Mouse (Mus musculus): ENCODE data around the gene Xrcc5. TPM values are rescaled to one million over a fixed set of nuclear protein-coding genes. Genes with fewer than 3 reads are reported as not detected.

Xrcc5 gene
- total and polyA plus RNA-seq, 3 experiments, result 32.7 to 47.2 TPM; not detected in 1

DNA sequence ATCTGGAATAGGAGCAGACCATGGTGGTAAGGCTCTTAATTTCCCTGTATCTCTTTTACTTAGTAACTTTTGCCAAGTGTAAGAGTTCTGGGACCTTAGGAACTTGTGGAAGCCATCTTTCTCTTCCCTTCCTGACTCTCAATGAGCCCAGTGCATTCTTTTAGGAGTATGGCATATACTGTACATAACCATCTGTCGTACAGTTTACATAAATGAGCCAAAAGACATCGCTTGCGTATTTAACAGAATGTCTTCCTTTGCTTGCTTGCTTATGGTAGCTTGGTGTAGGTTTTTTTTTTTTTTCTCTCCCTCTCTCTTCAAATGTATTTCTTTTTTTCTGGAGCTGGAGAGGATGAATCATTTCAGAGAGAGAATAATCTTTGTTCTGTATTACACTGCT lies 65.7 kb downstream of the Xrcc5 start:
- H3K27me3 ChIP-seq (ENCODE audit: control insufficient read depth in 1 of 2, insufficient read depth in 2 of 2, low read length in 2 of 2), result no peaks in the 10 kb centered on the region
- DNase-seq (ENCODE audit: low read depth, low spot score), result no peak
- H3K79me2 ChIP-seq (ENCODE audit: control insufficient read depth, insufficient read depth, low read length, poor library complexity), result no peaks in the 10 kb centered on the region
- H3K36me3 ChIP-seq (ENCODE audit: control insufficient read depth in 1 of 2, insufficient read depth in 2 of 2, low read length in 2 of 2), result peaks cover 0 to 5% of the 10 kb centered on the region in 2 experiments; a peak in 2 of 4 replicates
- H3K9ac ChIP-seq (ENCODE audit: control insufficient read depth, low read depth, low read length, poor library complexity, severe bottlenecking), result no peak overlapping the region
- no peaks in the 10 kb centered on the region for H3K4me1 ChIP-seq (ENCODE audit: control insufficient read depth in 1 of 2, insufficient read depth in 2 of 2, low read length in 2 of 2)
- H3K4me3 ChIP-seq (ENCODE audit: control insufficient read depth in 1 of 2, insufficient read depth in 1 of 2, low read depth in 2 of 2, low read length in 2 of 2), result no peak overlapping the region
- TF ChIP-seq ZNF384 (IDR thresholded peaks at IDR 0.05; ENCODE audit: low read depth, low read length) (no peak), RAD21 (IDR thresholded peaks at IDR 0.05; ENCODE audit: low read depth, low read length) (no peak), ETS1 (IDR thresholded peaks at IDR 0.05; ENCODE audit: low read depth, low read length) (no peak)
- H3K27ac ChIP-seq (ENCODE audit: control insufficient read depth, low read depth, low read length), result no peak overlapping the region
- H3K9me3 ChIP-seq (replicated peaks; ENCODE audit: insufficient read depth, low read length), result no peaks in the 10 kb centered on the region

DNA sequence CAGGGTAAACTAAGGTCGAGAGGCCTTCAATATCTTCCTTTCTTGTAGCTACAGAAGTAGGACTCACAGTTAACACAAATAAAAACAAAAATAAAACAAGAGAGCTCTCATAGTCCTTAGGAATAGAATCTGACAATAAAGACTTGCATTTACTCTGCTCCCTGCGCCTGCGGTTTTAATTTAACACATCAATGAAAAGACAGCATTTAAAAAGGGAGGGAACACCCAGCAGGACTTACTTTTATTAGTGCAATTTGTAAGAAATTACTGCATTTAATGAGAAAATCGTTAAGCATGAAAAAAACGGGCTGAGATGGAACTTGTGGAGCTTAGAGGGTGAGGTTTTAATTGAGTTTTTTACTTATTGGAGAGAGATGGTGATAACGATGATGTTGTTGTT lies 66.4 kb downstream of the Xrcc5 start:
- H3K36me3 ChIP-seq (ENCODE audit: control insufficient read depth in 1 of 2, insufficient read depth in 2 of 2, low read length in 2 of 2), result peaks cover 0 to 5% of the 10 kb centered on the region in 2 experiments; a peak in 2 of 4 replicates
- no peaks in the 10 kb centered on the region for H3K79me2 ChIP-seq (ENCODE audit: control insufficient read depth, insufficient read depth, low read length, poor library complexity)
- no peaks in the 10 kb centered on the region for H3K27me3 ChIP-seq (ENCODE audit: control insufficient read depth in 1 of 2, insufficient read depth in 2 of 2, low read length in 2 of 2)

DNA sequence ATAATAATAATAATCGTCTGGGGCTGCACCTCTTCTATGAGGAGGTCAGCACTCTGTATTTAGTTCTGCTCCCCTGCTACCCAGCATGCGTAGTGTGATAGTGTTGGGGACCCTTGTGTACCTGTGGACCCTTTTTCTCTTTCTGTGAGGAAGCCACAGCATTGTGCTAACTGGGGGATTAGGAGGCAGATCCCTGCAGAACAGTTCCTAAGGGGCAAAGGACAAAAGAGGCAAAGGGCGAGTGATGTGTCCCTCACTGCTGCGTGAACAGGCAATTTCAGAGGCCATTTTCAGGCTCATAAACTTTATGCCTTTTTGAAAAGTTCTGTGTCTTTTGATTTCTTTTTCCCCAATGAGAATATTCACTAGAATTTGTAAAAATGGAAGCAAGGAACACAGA lies 66.8 kb downstream of the Xrcc5 start:
- TF ChIP-seq BHLHE40 (IDR thresholded peaks at IDR 0.05; ENCODE audit: borderline replicate concordance, low read depth, low read length), result no peak
- TF ChIP-seq RAD21 (IDR thresholded peaks at IDR 0.05; ENCODE audit: low read depth, low read length), result no peak
- no peak for TF ChIP-seq ZMIZ1 (IDR thresholded peaks at IDR 0.05; ENCODE audit: low read depth, low read length)
- TF ChIP-seq MAFK (IDR thresholded peaks at IDR 0.05; ENCODE audit: borderline replicate concordance, low read depth, low read length), result no peak
- TF ChIP-seq TCF12 (IDR thresholded peaks at IDR 0.05; ENCODE audit: low read depth, low read length), result no peak
- TF ChIP-seq TBP (IDR thresholded peaks at IDR 0.05; ENCODE audit: low read depth, low read length), result no peak
- TF ChIP-seq SMC3 (IDR thresholded peaks at IDR 0.05; ENCODE audit: low read depth, low read length), result no peak
- TF ChIP-seq JUND (IDR thresholded peaks at IDR 0.05; ENCODE audit: low read depth, low read length), result no peak
- TF ChIP-seq RCOR1 (IDR thresholded peaks at IDR 0.05; ENCODE audit: low read depth, low read length), result no peak
- TF ChIP-seq UBTF (IDR thresholded peaks at IDR 0.05; ENCODE audit: borderline replicate concordance, insufficient read depth, low read depth, low read length), result no peak
- H3K4me1 ChIP-seq (ENCODE audit: control insufficient read depth in 1 of 2, insufficient read depth in 2 of 2, low read length in 2 of 2), result no peaks in the 10 kb centered on the region
- no peaks in the 10 kb centered on the region for H3K9me3 ChIP-seq (replicated peaks; ENCODE audit: insufficient read depth, low read length)
- no peak for DNase-seq (ENCODE audit: low read depth, low spot score)
- H3K27ac ChIP-seq (ENCODE audit: control insufficient read depth, low read depth, low read length), result no peak overlapping the region
- H3K36me3 ChIP-seq (ENCODE audit: control insufficient read depth in 1 of 2, insufficient read depth in 2 of 2, low read length in 2 of 2), result peaks cover 0 to 5% of the 10 kb centered on the region in 2 experiments; a peak in 2 of 4 replicates
- H3K79me2 ChIP-seq (ENCODE audit: control insufficient read depth, insufficient read depth, low read length, poor library complexity), result no peaks in the 10 kb centered on the region
- no peaks in the 10 kb centered on the region for H3K27me3 ChIP-seq (ENCODE audit: control insufficient read depth in 1 of 2, insufficient read depth in 2 of 2, low read length in 2 of 2)
- no peak overlapping the region for H3K9ac ChIP-seq (ENCODE audit: control insufficient read depth, low read depth, low read length, poor library complexity, severe bottlenecking)
- H3K4me3 ChIP-seq (ENCODE audit: control insufficient read depth in 1 of 2, insufficient read depth in 1 of 2, low read depth in 2 of 2, low read length in 2 of 2), result no peak overlapping the region

More for the DNA sequence above, 66.4 kb downstream of the Xrcc5 start:
- no peaks in the 10 kb centered on the region for H3K9me3 ChIP-seq (replicated peaks; ENCODE audit: insufficient read depth, low read length)
- H3K4me3 ChIP-seq (ENCODE audit: control insufficient read depth in 1 of 2, insufficient read depth in 1 of 2, low read depth in 2 of 2, low read length in 2 of 2), result no peak overlapping the region
- H3K27ac ChIP-seq (ENCODE audit: control insufficient read depth, low read depth, low read length), result no peak overlapping the region
- TF ChIP-seq ZMIZ1 (IDR thresholded peaks at IDR 0.05; ENCODE audit: low read depth, low read length) (no peak), SIN3A (IDR thresholded peaks at IDR 0.05; ENCODE audit: low read length) (no peak), CTCF (IDR thresholded peaks at IDR 0.05 in 2 of 3, conservative IDR thresholded peaks at IDR 0.05 in 1 of 3; ENCODE audit: control insufficient read depth in 1 of 3, insufficient read depth in 1 of 3, low read depth in 2 of 3, low read length in 3 of 3, poor library complexity in 1 of 3, severe bottlenecking in 1 of 3) (no peak), TBP (IDR thresholded peaks at IDR 0.05; ENCODE audit: low read depth, low read length) (no peak), MAFK (IDR thresholded peaks at IDR 0.05; ENCODE audit: borderline replicate concordance, low read depth, low read length) (no peak), MYB (IDR thresholded peaks at IDR 0.05; ENCODE audit: low read depth, low read length) (no peak), SMC3 (IDR thresholded peaks at IDR 0.05; ENCODE audit: low read depth, low read length) (no peak), ZC3H11A (IDR thresholded peaks at IDR 0.05; ENCODE audit: low read depth, low read length) (no peak), MXI1 (IDR thresholded peaks at IDR 0.05; ENCODE audit: low read depth, low read length) (no peak), ZNF384 (IDR thresholded peaks at IDR 0.05; ENCODE audit: low read depth, low read length) (no peak), GABPA (IDR thresholded peaks at IDR 0.05; ENCODE audit: low read depth, low read length) (no peak), TAL1 (IDR thresholded peaks at IDR 0.05; ENCODE audit: low read length) (no peak), E2F4 (IDR thresholded peaks at IDR 0.05; ENCODE audit: borderline replicate concordance, low read depth, low read length) (no peak), POLR2A (IDR thresholded peaks at IDR 0.05; ENCODE audit: control insufficient read depth in 1 of 2, insufficient read depth in 1 of 2, low read depth in 1 of 2, low read length in 2 of 2, poor library complexity in 1 of 2) (no peak), POLR2AphosphoS5 (IDR thresholded peaks at IDR 0.05; ENCODE audit: borderline replicate concordance, low read depth, low read length) (no peak), TCF12 (IDR thresholded peaks at IDR 0.05; ENCODE audit: low read depth, low read length) (no peak), NRF1 (IDR thresholded peaks at IDR 0.05; ENCODE audit: insufficient read depth, low read depth, low read length, poor library complexity, severe bottlenecking) (no peak), HCFC1 (IDR thresholded peaks at IDR 0.05; ENCODE audit: low read depth, low read length) (no peak), CHD1 (IDR thresholded peaks at IDR 0.05; ENCODE audit: low read depth, low read length) (no peak), USF1 (IDR thresholded peaks at IDR 0.05; ENCODE audit: low read depth, low read length) (no peak)
- H3K9ac ChIP-seq (ENCODE audit: control insufficient read depth, low read depth, low read length, poor library complexity, severe bottlenecking), result no peak overlapping the region
- H3K4me1 ChIP-seq (ENCODE audit: control insufficient read depth in 1 of 2, insufficient read depth in 2 of 2, low read length in 2 of 2), result no peaks in the 10 kb centered on the region
- DNase-seq (ENCODE audit: low read depth, low spot score), result no peak

Data from MEL (cell line).